Mouse (Mus musculus) midbrain, embryonic 15.5 days (tissue): ENCODE data around the gene Taf13. TPM values are rescaled to one million over a fixed set of nuclear protein-coding genes. Genes with fewer than 3 reads are reported as not detected.
"Not testable (repeated sequence)": the region's sequence is repeated elsewhere in the genome, so short reads cannot be mapped to it uniquely, and the experiment has no call there.

Source experiments
- ATAC-seq: fragments of 200-750 bp; cut with Nextera tagmentation; replicated peaks from 2 replicates; pipeline ENCODE4 v1.8.0; 2017; ENCODE audit warnings: moderate TSS enrichment
- H3K27ac ChIP-seq: fragments of 300-500 bp; sonication (generic); 2 replicates; pipeline ENCODE4 v1.5.1; 2015; ENCODE audit warnings: mild to moderate bottlenecking, inconsistent platforms
- H3K27me3 ChIP-seq: fragments of 300-500 bp; sonication (generic); replicated peaks from 2 replicates; pipeline ENCODE4 v1.6.1; 2015; ENCODE audit warnings: inconsistent platforms
- H3K36me3 ChIP-seq: fragments of 300-500 bp; sonication (generic); replicated peaks from 2 replicates; pipeline ENCODE4 v1.6.1; 2015; ENCODE audit warnings: inconsistent platforms
- H3K4me1 ChIP-seq: fragments of 300-500 bp; sonication (generic); 2 replicates; pipeline ENCODE4 v1.6.1; 2015; ENCODE audit warnings: inconsistent platforms
- H3K4me2 ChIP-seq: fragments of 300-500 bp; sonication (generic); 2 replicates; pipeline ENCODE4 v1.6.1; 2015; ENCODE audit warnings: inconsistent platforms, mild to moderate bottlenecking, moderate library complexity
- H3K4me3 ChIP-seq: fragments of 300-500 bp; sonication (generic); 2 replicates; pipeline ENCODE4 v1.5.1; 2015; ENCODE audit warnings: mild to moderate bottlenecking, inconsistent platforms
- H3K9ac ChIP-seq: fragments of 300-500 bp; sonication (generic); 2 replicates; pipeline ENCODE4 v1.6.1; 2015; ENCODE audit warnings: mild to moderate bottlenecking, inconsistent platforms
- H3K9me3 ChIP-seq: fragments of 300-500 bp; sonication (generic); 2 replicates; pipeline ENCODE4 v1.6.1; 2016; ENCODE audit warnings: inconsistent platforms
- WGBS: fragments of 180-500 bp; shearing (Covaris S2); methylation state at CpG from one replicate; pipeline ENCODE4 v1.1.7; 2015; ENCODE audit warnings: mixed read lengths; 5-methylcytosine and 5-hydroxymethylcytosine counted together
- polyA plus RNA-seq: library from polyadenylated mRNA; unstranded; fragments of >200 nt; fragmentation: Nextera tagmentation; extraction: Ambion mirVana; gene quantifications from 2 replicates; pipeline ENCODE4 v1.2.1, GENCODE M21; 2015

The Taf13 gene
- polyA plus RNA-seq, 1 experiment from 2014 or later, result 53.8 TPM

- Histone ChIP-seq H3K4me1 (peaks cover 20% of the 10 kb centered on the region), H3K36me3 (peaks cover 17% of the 10 kb centered on the region), H3K27me3 (no peaks in the 10 kb centered on the region), H3K27ac (no peak overlapping the region), H3K4me3 (no peak overlapping the region), H3K4me2 (no peak overlapping the region), H3K9ac (no peak overlapping the region), H3K9me3 (no peaks in the 10 kb centered on the region)
- 93% methylated on average over 4 of the region's 4 CpGs for WGBS
- ATAC-seq, result no peak
Measured at GRCm38 (mm10) chr3:108557888-108558287, 13.6 kb upstream of the Taf13 start.

- no peaks in the 10 kb centered on the region for H3K9me3 ChIP-seq
- peak within 1 kb of the TSS; percentile 67 for H3K4me2 ChIP-seq
- H3K4me1 ChIP-seq, result peaks cover 17% of the 10 kb centered on the region
- no peaks in the 10 kb centered on the region for H3K27me3 ChIP-seq
- peak within 1 kb of the TSS; percentile 53 for H3K4me3 ChIP-seq
- peak; percentile 98 for ATAC-seq
- peak within 1 kb of the TSS; percentile 89 for H3K27ac ChIP-seq
- H3K9ac ChIP-seq, result peak within 1 kb of the TSS; percentile 61
- WGBS, result under 1% methylated on average over 45 of the region's 45 CpGs
- peaks cover 12% of the 10 kb centered on the region for H3K36me3 ChIP-seq
Measured at GRCm38 (mm10) chr3:108562133-108562730, 9.3 kb upstream of the Taf13 start, which contains the start of gene Tmem167b. Tmem167b (minus strand) TSS chr3:108562466.

GRCm38 (mm10) chr3:108562777-108563271 lies 8.7 kb upstream of the Taf13 start:
- peak overlapping the region; percentile 27; the same call in 1 of the 2 replicates for H3K9ac ChIP-seq
- peak; percentile 84 for ATAC-seq
- 14% methylated on average over 15 of the region's 15 CpGs for WGBS

GRCm38 (mm10) chr3:108563309-108563708 lies 8.2 kb upstream of the Taf13 start:
- peak; percentile 4; the same call in 1 of the 2 replicates for ATAC-seq
- no peaks in the 10 kb centered on the region for H3K27me3 ChIP-seq
- H3K9ac ChIP-seq, result peak overlapping the region; percentile 27; the same call in 1 of the 2 replicates
- H3K4me3 ChIP-seq, result peak overlapping the region; percentile 53
- H3K9me3 ChIP-seq, result no peaks in the 10 kb centered on the region
- peak overlapping the region; percentile 89 for H3K27ac ChIP-seq
- peak overlapping the region; percentile 67 for H3K4me2 ChIP-seq
- 11% methylated on average over 4 of the region's 4 CpGs for WGBS
- peaks cover 5% of the 10 kb centered on the region for H3K36me3 ChIP-seq
- H3K4me1 ChIP-seq, result peaks cover 17% of the 10 kb centered on the region

More at GRCm38 (mm10) chr3:108562777-108563271, 8.7 kb upstream of the Taf13 start:
- Histone ChIP-seq H3K9me3 (no peaks in the 10 kb centered on the region), H3K27me3 (no peaks in the 10 kb centered on the region), H3K4me2 (peak overlapping the region; percentile 67), H3K27ac (peak overlapping the region; percentile 89), H3K4me3 (peak overlapping the region; percentile 53), H3K36me3 (peaks cover 10% of the 10 kb centered on the region), H3K4me1 (peaks cover 17% of the 10 kb centered on the region)

GRCm38 (mm10) chr3:108567990-108568877 lies 3.3 kb upstream of the Taf13 start:
- 12% methylated on average over 15 of the region's 15 CpGs for WGBS
- H3K4me1 ChIP-seq, result peaks cover 13% of the 10 kb centered on the region
- H3K4me2 ChIP-seq, result no peak overlapping the region
- H3K9ac ChIP-seq, result no peak overlapping the region
- no peaks in the 10 kb centered on the region for H3K36me3 ChIP-seq
- ATAC-seq, result no peak
- H3K4me3 ChIP-seq, result no peak overlapping the region
- no peaks in the 10 kb centered on the region for H3K27me3 ChIP-seq
- no peaks in the 10 kb centered on the region for H3K9me3 ChIP-seq
- peak overlapping the region; percentile 60 for H3K27ac ChIP-seq

GRCm38 (mm10) chr3:108569636-108570035 lies 1.9 kb upstream of the Taf13 start:
- not testable (repeated sequence) for H3K9me3 ChIP-seq, ATAC-seq, H3K4me2 ChIP-seq, H3K36me3 ChIP-seq, H3K27me3 ChIP-seq, H3K27ac ChIP-seq, H3K9ac ChIP-seq, H3K4me3 ChIP-seq
- 60% methylated on average over 3 of the region's 3 CpGs for WGBS
- peaks cover 20% of the 10 kb centered on the region for H3K4me1 ChIP-seq

- peak overlapping the region; percentile 67 for H3K4me2 ChIP-seq
- no peak for ATAC-seq
- 90% methylated on average over 14 of the region's 14 CpGs for WGBS
- H3K27ac ChIP-seq, result peak overlapping the region; percentile 76; the same call in 1 of the 2 replicates
- H3K9ac ChIP-seq, result no peak overlapping the region
- H3K4me3 ChIP-seq, result peak overlapping the region; percentile 48
- no peaks in the 10 kb centered on the region for H3K9me3 ChIP-seq
- no peaks in the 10 kb centered on the region for H3K36me3 ChIP-seq
- H3K27me3 ChIP-seq, result no peaks in the 10 kb centered on the region
- H3K4me1 ChIP-seq, result peaks cover 20% of the 10 kb centered on the region
Measured at GRCm38 (mm10) chr3:108570813-108571212, 685 bp upstream of the Taf13 start.

GRCm38 (mm10) chr3:108572309-108573010 lies 962 bp downstream of the Taf13 start:
- Histone ChIP-seq H3K4me3 (peak overlapping the region; percentile 48), H3K27me3 (no peaks in the 10 kb centered on the region), H3K9me3 (no peaks in the 10 kb centered on the region), H3K9ac (peak overlapping the region; percentile 61), H3K36me3 (no peaks in the 10 kb centered on the region), H3K4me1 (peaks cover 20% of the 10 kb centered on the region), H3K4me2 (peak overlapping the region; percentile 67), H3K27ac (peak overlapping the region; percentile 76; the same call in 1 of the 2 replicates)
- no peak for ATAC-seq
- WGBS, result 42% methylated on average over 18 of the region's 18 CpGs

- ATAC-seq, result no peak
- 91% methylated on average over 5 of the region's 5 CpGs for WGBS
- H3K4me1 ChIP-seq, result peaks cover 20% of the 10 kb centered on the region
Measured at GRCm38 (mm10) chr3:108574018-108574417, 2.5 kb downstream of the Taf13 start.

GRCm38 (mm10) chr3:108584580-108584979 lies 13.1 kb downstream of the Taf13 start:
- H3K36me3 ChIP-seq, result no peaks in the 10 kb centered on the region
- no peak overlapping the region for H3K27ac ChIP-seq
- H3K4me1 ChIP-seq, result no peaks in the 10 kb centered on the region
- no peaks in the 10 kb centered on the region for H3K27me3 ChIP-seq
- 84% methylated on average over 4 of the region's 4 CpGs for WGBS
- H3K4me3 ChIP-seq, result no peak overlapping the region
- H3K9ac ChIP-seq, result no peak overlapping the region
- no peaks in the 10 kb centered on the region for H3K9me3 ChIP-seq
- H3K4me2 ChIP-seq, result no peak overlapping the region
- no peak for ATAC-seq

More at GRCm38 (mm10) chr3:108574018-108574417, 2.5 kb downstream of the Taf13 start:
- no peak overlapping the region for H3K27ac ChIP-seq
- H3K4me2 ChIP-seq, result peak overlapping the region; percentile 3; the same call in 1 of the 2 replicates
- H3K27me3 ChIP-seq, result no peaks in the 10 kb centered on the region
- no peaks in the 10 kb centered on the region for H3K36me3 ChIP-seq
- no peak overlapping the region for H3K9ac ChIP-seq
- H3K4me3 ChIP-seq, result no peak overlapping the region
- H3K9me3 ChIP-seq, result no peaks in the 10 kb centered on the region

GRCm38 (mm10) chr3:108588446-108588845 lies 16.9 kb downstream of the Taf13 start:
- WGBS, result 31% methylated on average over 2 of the region's 2 CpGs

More at GRCm38 (mm10) chr3:108588446-108588845, 16.9 kb downstream of the Taf13 start:
- H3K27me3 ChIP-seq, result no peaks in the 10 kb centered on the region
- H3K4me1 ChIP-seq, result peaks cover 9% of the 10 kb centered on the region
- no peaks in the 10 kb centered on the region for H3K9me3 ChIP-seq
- H3K9ac ChIP-seq, result no peak overlapping the region
- H3K4me2 ChIP-seq, result no peak overlapping the region
- H3K36me3 ChIP-seq, result no peaks in the 10 kb centered on the region
- H3K4me3 ChIP-seq, result no peak overlapping the region
- H3K27ac ChIP-seq, result no peak overlapping the region
- ATAC-seq, result no peak
